Mouse (Mus musculus) bone marrow macrophage, adult 2 months (primary cell): ENCODE measurements around the gene C1qtnf5. TPM values are rescaled to one million over a fixed set of nuclear protein-coding genes. Genes with fewer than 3 reads are reported as not detected.

Source experiments
- H3K27ac ChIP-seq: 2 replicates; pipeline ENCODE4 v1.5.1; 2012; ENCODE audit warnings: low read depth, low read length; ENCODE audit not compliant: insufficient read depth
- H3K4me1 ChIP-seq: 2 replicates; pipeline ENCODE4 v1.6.1; 2012; ENCODE audit warnings: low read length; ENCODE audit not compliant: control insufficient read depth, insufficient read depth
- H3K4me3 ChIP-seq: 2 replicates; pipeline ENCODE4 v1.5.1; 2012; ENCODE audit warnings: mild to moderate bottlenecking, low read length, moderate library complexity; ENCODE audit not compliant: insufficient read depth
- CTCF ChIP-seq: IDR thresholded peaks from 2 replicates; pipeline ENCODE4 v1.5.1; 2012; ENCODE audit warnings: low read depth, mild to moderate bottlenecking, low read length, moderate library complexity
- POLR2A ChIP-seq: IDR thresholded peaks from 2 replicates; pipeline ENCODE4 v1.6.1; 2012; ENCODE audit warnings: mild to moderate bottlenecking, low read depth, low read length, borderline replicate concordance
- polyA plus RNA-seq: library from polyadenylated mRNA; stranded (reverse); fragments of >200 nt; gene quantifications from 2 replicates; pipeline ENCODE4 v1.2.4, GENCODE M21; 2012; ENCODE audit not compliant: missing spikeins, insufficient read depth, insufficient read length

Gene C1qtnf5
- polyA plus RNA-seq, 1 experiment = not detected

GRCm38 (mm10) chr9:44071914-44072598, 35.0 kb upstream of the C1qtnf5 start:
- Histone ChIP-seq H3K27ac (no peak overlapping the region), H3K4me3 (no peak overlapping the region), H3K4me1 (peaks cover 4% of the 10 kb centered on the region; the same call in 1 of the 2 replicates)
- TF ChIP-seq CTCF (no peak), POLR2A (no peak)

- H3K4me3 ChIP-seq = no peak overlapping the region
- H3K4me1 ChIP-seq = no peaks in the 10 kb centered on the region
- no peak overlapping the region for H3K27ac ChIP-seq
- no peak for TF ChIP-seq CTCF
- no peak for TF ChIP-seq POLR2A
Observed at GRCm38 (mm10) chr9:44072599-44072915, 34.5 kb upstream of the C1qtnf5 start.

GRCm38 (mm10) chr9:44073115-44073514, 33.9 kb upstream of the C1qtnf5 start:
- Histone ChIP-seq H3K4me1 (no peaks in the 10 kb centered on the region), H3K27ac (no peak overlapping the region), H3K4me3 (no peak overlapping the region)
- TF ChIP-seq CTCF = no peak
- TF ChIP-seq POLR2A = no peak

- TF ChIP-seq CTCF (peak; percentile 44; the same call in 1 of the 2 replicates), POLR2A (no peak)
- H3K4me3 ChIP-seq = no peak overlapping the region
- no peak overlapping the region for H3K27ac ChIP-seq
- H3K4me1 ChIP-seq = peaks cover 9% of the 10 kb centered on the region
Observed at GRCm38 (mm10) chr9:44074395-44075275, 32.4 kb upstream of the C1qtnf5 start.

- TF ChIP-seq CTCF (no peak), POLR2A (no peak)
- H3K27ac ChIP-seq = no peak overlapping the region
- no peak overlapping the region for H3K4me3 ChIP-seq
- H3K4me1 ChIP-seq = peaks cover 11% of the 10 kb centered on the region
Observed at GRCm38 (mm10) chr9:44075276-44075995, 31.6 kb upstream of the C1qtnf5 start.

GRCm38 (mm10) chr9:44075996-44076763, 30.9 kb upstream of the C1qtnf5 start:
- TF ChIP-seq CTCF = no peak
- Histone ChIP-seq H3K27ac (no peak overlapping the region), H3K4me3 (no peak overlapping the region), H3K4me1 (peaks cover 13% of the 10 kb centered on the region)

GRCm38 (mm10) chr9:44076764-44077120, 30.3 kb upstream of the C1qtnf5 start:
- no peak overlapping the region for H3K27ac ChIP-seq
- no peak for TF ChIP-seq POLR2A
- TF ChIP-seq CTCF = peak; percentile 39
- H3K4me3 ChIP-seq = no peak overlapping the region
- peaks cover 14% of the 10 kb centered on the region for H3K4me1 ChIP-seq

GRCm38 (mm10) chr9:44077266-44077910, 29.7 kb upstream of the C1qtnf5 start:
- Histone ChIP-seq H3K4me3 (no peak overlapping the region), H3K4me1 (peaks cover 17% of the 10 kb centered on the region), H3K27ac (no peak overlapping the region)
- no peak for TF ChIP-seq POLR2A
- no peak for TF ChIP-seq CTCF

- no peak overlapping the region for H3K4me3 ChIP-seq
- TF ChIP-seq CTCF (no peak), POLR2A (no peak)
- H3K4me1 ChIP-seq = peaks cover 24% of the 10 kb centered on the region
- no peak overlapping the region for H3K27ac ChIP-seq
Observed at GRCm38 (mm10) chr9:44078136-44078797, 28.8 kb upstream of the C1qtnf5 start.
